Mouse (Mus musculus) neural tube, embryonic 12.5 days (tissue): ENCODE results near the gene Tmem252. TPM values are rescaled to one million over a fixed set of nuclear protein-coding genes. Genes with fewer than 3 reads are reported as not detected.

ENCODE experiments used
- ATAC-seq: fragments of 200-750 bp; cut with Nextera tagmentation; 2 replicates; pipeline ENCODE4 v1.8.0; 2017; ENCODE audit warnings: low read depth, mild to moderate bottlenecking, moderate TSS enrichment, moderate library complexity; ENCODE audit not compliant: low FRiP score
- H3K27ac ChIP-seq: fragments of 300-500 bp; sonication (generic); 2 replicates; pipeline ENCODE4 v1.5.1; 2016
- H3K27me3 ChIP-seq: fragments of 300-500 bp; sonication (generic); replicated peaks from 2 replicates; pipeline ENCODE4 v1.6.1; 2016; ENCODE audit warnings: mild to moderate bottlenecking
- H3K36me3 ChIP-seq: fragments of 300-500 bp; sonication (generic); 2 replicates; pipeline ENCODE4 v1.6.1; 2016; ENCODE audit warnings: mild to moderate bottlenecking
- H3K4me1 ChIP-seq: fragments of 300-500 bp; sonication (generic); 2 replicates; pipeline ENCODE4 v1.6.1; 2016
- H3K4me2 ChIP-seq: fragments of 300-500 bp; sonication (generic); replicated peaks from 2 replicates; pipeline ENCODE4 v1.6.1; 2016; ENCODE audit warnings: mild to moderate bottlenecking
- H3K4me3 ChIP-seq: fragments of 300-500 bp; sonication (generic); 2 replicates; pipeline ENCODE4 v1.5.1; 2016
- H3K9ac ChIP-seq: fragments of 300-500 bp; sonication (generic); 2 replicates; pipeline ENCODE4 v1.6.1; 2016; ENCODE audit warnings: mild to moderate bottlenecking
- H3K9me3 ChIP-seq: fragments of 300-500 bp; sonication (generic); 2 replicates; pipeline ENCODE4 v1.6.1; 2016; ENCODE audit warnings: mild to moderate bottlenecking
- WGBS: fragments of 180-500 bp; shearing (Covaris S2); methylation state at CpG from one replicate; pipeline ENCODE4 v1.1.7; 2016; 5-methylcytosine and 5-hydroxymethylcytosine counted together
- polyA plus RNA-seq: library from polyadenylated mRNA; unstranded; fragments of >200 nt; fragmentation: Nextera tagmentation; extraction: Ambion mirVana; gene quantifications from 2 replicates; pipeline ENCODE4 v1.2.1, GENCODE M21; 2016

Gene Tmem252
- polyA plus RNA-seq, 1 experiment from 2014 or later, result 1.3 TPM

DNA sequence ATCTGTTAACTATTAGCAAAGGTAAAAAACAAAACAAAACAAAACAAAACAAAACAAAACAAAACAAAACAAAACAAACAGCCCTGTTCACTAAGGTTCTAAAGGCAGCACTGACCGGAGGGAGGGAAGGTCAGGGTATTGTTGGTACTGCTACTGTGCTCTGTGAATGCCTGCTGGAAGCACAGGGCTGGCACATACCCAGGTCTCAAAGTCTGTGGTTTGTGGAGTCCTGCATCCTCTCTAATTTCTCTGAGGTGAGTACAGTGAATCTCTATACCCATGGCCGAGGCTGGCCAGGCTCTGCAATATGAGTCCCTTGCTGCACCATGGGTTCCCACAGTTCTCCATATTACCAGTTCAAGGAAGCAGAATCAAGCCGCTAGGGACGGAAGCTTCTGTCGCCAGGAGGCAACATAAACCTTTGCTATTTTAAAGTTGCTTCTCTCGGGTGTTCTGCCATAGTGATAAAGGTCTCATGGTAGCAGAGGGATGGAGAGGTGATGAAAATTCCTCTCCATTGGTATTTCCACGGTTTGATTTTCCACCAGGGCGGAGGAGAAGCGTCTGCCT is 20.5 kb upstream of the Tmem252 start:
- H3K9ac ChIP-seq, result no peak overlapping the region
- ATAC-seq, result no peak
- no peak overlapping the region for H3K27ac ChIP-seq
- H3K4me1 ChIP-seq, result 0 out of 2 replicates have a peak, but pooled peaks cover 2% of the 10 kb centered on the region
- H3K9me3 ChIP-seq, result no peaks in the 10 kb centered on the region
- no peak overlapping the region for H3K4me2 ChIP-seq
- WGBS, result 77% methylated on average over 9 of the region's 9 CpGs
- H3K27me3 ChIP-seq, result no peaks in the 10 kb centered on the region
- no peak overlapping the region for H3K4me3 ChIP-seq
- no peaks in the 10 kb centered on the region for H3K36me3 ChIP-seq

DNA sequence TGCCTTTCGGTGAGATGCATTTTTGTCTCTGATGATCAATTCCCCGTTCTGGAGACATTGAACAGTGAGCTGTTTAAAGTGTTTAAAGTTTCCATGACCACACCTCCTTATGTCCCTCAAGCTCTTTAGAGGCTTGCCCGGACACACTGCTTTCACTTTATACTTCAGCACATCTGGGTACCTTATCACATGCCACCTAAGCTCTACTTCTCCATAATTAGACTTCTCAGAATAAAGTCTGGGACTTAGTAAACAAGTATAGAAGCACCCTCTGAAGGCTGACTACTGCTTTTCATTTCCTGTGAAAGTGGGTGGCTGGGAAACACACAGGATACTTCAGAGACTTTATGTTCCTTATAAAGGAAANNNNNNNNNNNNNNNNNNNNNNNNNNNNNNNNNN is 16.8 kb upstream of the Tmem252 start:
- Histone ChIP-seq H3K9me3 (no peaks in the 10 kb centered on the region), H3K4me1 (0 out of 2 replicates have a peak, but pooled peaks cover 2% of the 10 kb centered on the region), H3K27ac (no peak overlapping the region), H3K9ac (no peak overlapping the region), H3K27me3 (no peaks in the 10 kb centered on the region), H3K4me3 (no peak overlapping the region), H3K36me3 (no peaks in the 10 kb centered on the region), H3K4me2 (no peak overlapping the region)
- WGBS, result 87% methylated on average over 3 of the region's 3 CpGs
- no peak for ATAC-seq

DNA sequence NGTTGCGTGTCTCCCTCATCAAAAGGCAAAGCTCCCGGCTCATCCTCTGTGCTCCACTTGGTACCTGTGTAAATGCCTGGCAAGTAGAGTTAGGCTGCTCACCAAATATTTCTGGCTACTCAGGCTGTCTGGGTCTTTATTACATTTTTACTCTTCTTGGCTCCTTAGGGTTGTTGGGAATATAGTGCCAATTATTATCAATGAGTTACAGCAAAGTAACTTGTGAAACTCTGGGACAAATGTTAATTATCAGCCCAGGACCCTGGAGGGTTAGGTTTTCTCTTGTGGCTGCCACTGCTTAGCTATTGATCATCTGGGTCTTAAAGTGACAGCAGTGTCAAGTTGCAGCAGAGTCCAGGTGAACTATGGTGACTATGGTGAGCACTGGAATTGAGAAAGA is 11.5 kb upstream of the Tmem252 start:
- Histone ChIP-seq H3K27ac (no peak overlapping the region), H3K36me3 (no peaks in the 10 kb centered on the region), H3K9me3 (no peaks in the 10 kb centered on the region), H3K4me2 (no peak overlapping the region), H3K9ac (no peak overlapping the region), H3K4me1 (no peaks in the 10 kb centered on the region), H3K27me3 (no peaks in the 10 kb centered on the region), H3K4me3 (no peak overlapping the region)
- WGBS, result 93% methylated on average over 2 of the region's 2 CpGs
- no peak for ATAC-seq

DNA sequence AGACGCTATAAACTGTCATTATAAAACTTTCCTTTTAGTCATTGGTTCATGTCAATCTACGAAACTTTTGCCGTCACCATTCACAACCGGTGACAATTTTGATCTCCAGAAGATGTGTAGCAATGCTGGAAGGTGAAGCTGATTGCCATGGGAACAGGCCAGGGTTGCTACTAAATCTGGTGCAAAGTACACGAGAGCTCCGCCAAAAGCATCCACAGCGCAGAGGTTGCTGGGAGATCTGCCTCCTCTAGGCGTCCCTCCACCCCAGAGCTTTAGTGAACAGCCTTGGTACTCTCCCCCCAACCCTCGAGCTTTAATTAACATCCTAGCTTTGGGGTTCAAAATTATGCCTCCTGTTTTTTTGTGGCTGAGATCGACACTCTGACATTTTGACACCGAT is 8.0 kb upstream of the Tmem252 start:
- Histone ChIP-seq H3K27ac (no peak overlapping the region), H3K9ac (no peak overlapping the region), H3K4me1 (no peaks in the 10 kb centered on the region), H3K4me3 (no peak overlapping the region), H3K9me3 (no peaks in the 10 kb centered on the region), H3K27me3 (no peaks in the 10 kb centered on the region), H3K4me2 (no peak overlapping the region), H3K36me3 (no peaks in the 10 kb centered on the region)
- no peak for ATAC-seq
- 82% methylated on average over 11 of the region's 11 CpGs for WGBS

DNA sequence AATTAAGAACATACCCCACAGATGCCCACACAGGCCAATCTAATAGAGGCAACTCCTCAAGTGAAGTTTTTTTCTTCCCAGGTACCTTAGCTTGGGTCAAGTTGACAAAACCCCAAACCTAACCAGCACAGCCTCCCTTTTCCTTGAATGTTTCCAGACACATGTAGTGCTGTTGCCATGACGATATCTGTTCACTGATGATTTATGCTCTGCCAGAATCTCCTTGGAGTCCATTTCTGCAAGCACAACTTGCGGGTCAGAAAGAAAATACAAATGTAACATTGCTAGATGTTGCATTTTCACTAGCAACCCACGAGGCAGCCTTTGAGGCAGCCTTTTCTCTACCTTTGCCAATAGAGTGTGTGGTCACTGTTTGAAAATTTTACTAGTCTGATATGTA is 6.3 kb upstream of the Tmem252 start:
- H3K4me1 ChIP-seq, result no peaks in the 10 kb centered on the region
- H3K36me3 ChIP-seq, result no peaks in the 10 kb centered on the region
- ATAC-seq, result no peak
- H3K9ac ChIP-seq, result no peak overlapping the region
- H3K4me2 ChIP-seq, result no peak overlapping the region
- H3K27me3 ChIP-seq, result no peaks in the 10 kb centered on the region
- H3K9me3 ChIP-seq, result no peaks in the 10 kb centered on the region
- 76% methylated on average over 3 of the region's 3 CpGs for WGBS
- H3K27ac ChIP-seq, result no peak overlapping the region
- no peak overlapping the region for H3K4me3 ChIP-seq

DNA sequence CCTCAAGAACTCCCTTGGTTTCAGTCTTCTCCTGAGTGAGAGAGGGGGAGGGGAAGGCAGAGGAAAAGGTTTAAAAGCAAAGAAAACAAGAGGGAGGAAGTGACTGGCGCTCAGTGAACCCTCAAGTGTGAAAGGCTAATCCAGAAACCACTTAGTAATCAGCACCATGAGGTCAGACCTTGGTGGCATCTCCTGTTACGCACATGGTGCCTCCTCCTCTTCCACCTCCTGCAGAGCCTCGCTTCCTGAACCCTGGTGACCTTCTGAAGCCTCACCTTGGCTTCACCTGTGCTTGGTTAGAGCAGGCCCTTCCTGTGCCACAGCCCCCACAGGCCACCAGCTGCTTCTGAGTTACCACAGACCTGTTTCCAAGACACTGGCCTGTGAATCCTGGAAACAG is 2.2 kb upstream of the Tmem252 start:
- Histone ChIP-seq H3K36me3 (no peaks in the 10 kb centered on the region), H3K4me1 (no peaks in the 10 kb centered on the region), H3K9me3 (no peaks in the 10 kb centered on the region), H3K9ac (no peak overlapping the region), H3K27ac (no peak overlapping the region), H3K27me3 (no peaks in the 10 kb centered on the region), H3K4me2 (no peak overlapping the region), H3K4me3 (no peak overlapping the region)
- 65% methylated on average over 3 of the region's 3 CpGs for WGBS
- no peak for ATAC-seq

DNA sequence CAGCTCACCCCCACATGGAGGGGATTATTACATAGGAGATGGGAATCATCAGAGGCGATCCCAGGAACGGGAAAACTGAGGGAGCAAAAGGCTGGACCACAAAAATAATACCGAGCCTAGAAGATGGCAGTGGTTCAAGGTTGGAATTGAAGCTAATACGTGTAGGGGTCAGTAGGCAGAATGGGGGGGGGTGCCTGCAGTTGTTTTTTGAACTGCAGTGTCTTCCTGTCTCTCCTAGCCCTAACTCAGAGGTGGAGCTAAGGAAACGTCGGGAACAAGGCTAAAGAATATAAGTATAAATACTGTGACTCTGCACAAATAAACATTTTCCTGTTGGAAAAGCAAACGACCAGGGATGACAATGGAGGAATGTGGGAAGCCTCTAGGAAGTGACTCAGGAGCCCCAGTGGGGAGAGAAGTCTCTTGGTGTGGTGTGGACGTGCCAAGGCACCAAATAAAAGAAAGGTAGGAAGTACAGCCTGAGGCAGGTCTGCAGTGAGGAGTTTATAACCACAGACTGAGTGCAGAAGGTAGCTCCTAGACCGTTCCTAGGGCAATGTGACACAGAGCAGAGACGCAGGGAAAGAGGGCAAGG is 1.3 kb upstream of the Tmem252 start:
- no peak for ATAC-seq
- 78% methylated on average over 10 of the region's 10 CpGs for WGBS
- Histone ChIP-seq H3K4me1 (no peaks in the 10 kb centered on the region), H3K9ac (no peak overlapping the region), H3K9me3 (no peaks in the 10 kb centered on the region), H3K27me3 (no peaks in the 10 kb centered on the region), H3K27ac (no peak overlapping the region), H3K4me2 (no peak overlapping the region), H3K4me3 (no peak overlapping the region), H3K36me3 (no peaks in the 10 kb centered on the region)

DNA sequence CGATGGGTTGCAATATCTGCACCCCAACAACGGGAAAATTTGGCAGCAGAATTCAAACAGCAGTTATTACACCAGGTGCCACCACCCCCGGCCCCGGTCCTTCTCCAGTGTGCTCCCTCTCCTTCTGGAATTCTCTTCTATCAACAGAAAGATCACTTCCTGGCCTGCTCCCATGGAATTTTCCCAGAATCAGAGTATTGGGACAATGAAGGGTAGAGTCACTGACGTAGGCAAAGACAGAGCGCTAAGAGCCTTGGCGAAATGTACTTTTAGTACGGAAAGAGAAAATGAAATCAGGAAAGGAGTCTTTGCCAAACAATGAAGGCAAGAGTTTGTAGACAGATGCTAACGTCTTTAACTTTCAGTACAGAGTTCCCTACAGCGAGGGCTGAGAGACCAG is 477 bp upstream of the Tmem252 start:
- Histone ChIP-seq H3K27me3 (no peaks in the 10 kb centered on the region), H3K36me3 (no peaks in the 10 kb centered on the region), H3K4me3 (no peak overlapping the region), H3K9me3 (no peaks in the 10 kb centered on the region), H3K4me2 (no peak overlapping the region), H3K9ac (no peak overlapping the region), H3K4me1 (no peaks in the 10 kb centered on the region), H3K27ac (no peak overlapping the region)
- ATAC-seq, result no peak
- WGBS, result 86% methylated on average over 10 of the region's 10 CpGs

DNA sequence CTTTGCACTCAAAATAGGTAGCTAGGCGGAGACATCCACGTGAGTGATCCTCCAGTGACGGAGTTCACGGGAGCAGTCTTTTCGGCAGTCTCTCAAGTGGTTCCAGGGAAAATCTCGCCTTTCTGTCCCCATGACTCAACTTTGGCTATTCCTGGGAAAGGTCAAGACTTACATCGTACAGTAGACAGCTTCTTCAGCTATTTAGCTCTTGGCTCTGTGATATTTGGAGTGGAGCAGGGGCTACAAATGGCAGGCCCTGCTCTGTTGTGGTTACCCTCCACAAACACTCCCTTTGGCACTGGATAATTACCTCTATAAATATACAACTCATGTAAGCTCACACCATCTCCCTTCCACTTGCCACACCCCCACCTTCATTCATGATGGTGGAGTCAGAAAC is 2.6 kb downstream of the Tmem252 start:
- no peak overlapping the region for H3K4me3 ChIP-seq

DNA sequence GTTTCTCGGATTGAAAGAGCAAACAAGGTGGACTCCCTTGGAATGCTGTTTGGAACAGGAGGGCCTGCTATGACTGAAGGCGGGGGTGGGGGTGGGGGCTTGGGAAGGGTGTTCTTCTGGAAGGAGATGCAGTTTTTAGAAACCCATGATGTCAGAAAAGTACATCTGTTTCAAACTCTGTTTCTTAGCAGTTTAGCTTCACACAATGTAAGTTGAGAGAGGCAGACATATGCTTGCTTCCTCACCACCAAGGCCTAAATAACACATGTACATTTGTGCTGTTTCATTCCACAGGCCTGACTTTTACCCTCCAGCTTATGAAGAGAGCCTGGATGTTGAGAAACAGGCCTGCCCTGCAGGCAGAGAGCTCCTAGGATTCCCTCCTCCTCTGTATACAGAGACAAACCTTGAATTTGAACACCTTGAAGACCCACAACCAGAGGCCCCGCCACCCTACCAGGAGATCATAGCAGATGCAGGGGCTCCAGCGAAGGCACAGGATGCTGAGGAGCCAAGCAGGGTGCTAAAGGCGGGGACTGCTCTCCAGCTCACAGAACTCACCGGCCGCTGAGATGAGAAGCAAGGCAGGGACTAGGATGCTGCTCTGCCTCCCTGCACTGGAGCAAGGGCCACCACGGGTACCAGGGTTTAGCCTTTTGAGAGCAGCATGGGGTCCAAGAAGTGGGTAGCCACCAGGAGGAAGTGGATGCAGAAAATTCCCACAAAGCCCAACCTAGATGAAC is 3.6 kb downstream of the Tmem252 start:
- H3K4me2 ChIP-seq, result no peak overlapping the region
- 76% methylated on average over 8 of the region's 8 CpGs for WGBS
- no peak for ATAC-seq
- no peaks in the 10 kb centered on the region for H3K4me1 ChIP-seq
- H3K9me3 ChIP-seq, result no peaks in the 10 kb centered on the region
- no peak overlapping the region for H3K4me3 ChIP-seq
- no peaks in the 10 kb centered on the region for H3K27me3 ChIP-seq
- no peak overlapping the region for H3K9ac ChIP-seq
- no peaks in the 10 kb centered on the region for H3K36me3 ChIP-seq
- H3K27ac ChIP-seq, result no peak overlapping the region

More for the DNA sequence above, 2.6 kb downstream of the Tmem252 start:
- Histone ChIP-seq H3K27ac (no peak overlapping the region), H3K27me3 (no peaks in the 10 kb centered on the region), H3K9me3 (no peaks in the 10 kb centered on the region), H3K4me2 (no peak overlapping the region), H3K9ac (no peak overlapping the region), H3K4me1 (no peaks in the 10 kb centered on the region), H3K36me3 (no peaks in the 10 kb centered on the region)
- no peak for ATAC-seq
- 95% methylated on average over 7 of the region's 7 CpGs for WGBS

DNA sequence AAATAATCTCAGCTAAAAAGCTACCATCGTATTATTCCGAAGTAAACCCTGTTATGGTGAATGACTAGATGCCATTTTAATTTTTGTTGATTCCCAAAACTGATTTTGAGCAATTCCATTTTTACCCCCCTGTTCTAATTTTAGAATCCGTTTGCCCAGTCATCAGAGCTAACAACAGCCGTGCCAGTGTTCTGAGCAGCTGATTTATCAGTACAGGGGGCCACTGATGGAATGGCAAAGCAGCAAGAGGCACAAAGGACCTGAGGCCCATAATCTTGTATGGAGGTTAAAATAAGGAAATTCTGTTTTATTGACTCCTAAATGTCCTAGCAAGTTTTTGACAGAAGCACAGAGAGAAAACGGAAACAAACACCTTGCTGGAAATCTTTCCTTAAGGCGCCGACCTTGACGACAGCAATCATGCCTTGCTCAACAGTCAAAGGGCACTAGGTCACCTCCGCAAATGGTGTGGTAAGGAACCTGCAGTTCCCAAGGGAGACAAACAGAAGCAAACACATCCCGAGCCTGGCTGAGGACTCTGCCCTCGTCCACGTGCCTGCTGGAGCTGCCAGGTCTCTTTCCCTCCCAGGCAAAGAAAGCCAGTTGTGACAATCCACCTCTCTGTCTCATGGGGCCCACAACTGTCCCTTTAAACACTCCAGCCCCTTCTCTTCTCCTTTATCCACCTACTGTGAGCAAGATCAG is 9.4 kb downstream of the Tmem252 start:
- no peak for ATAC-seq
- no peak overlapping the region for H3K27ac ChIP-seq
- no peaks in the 10 kb centered on the region for H3K9me3 ChIP-seq
- no peak overlapping the region for H3K4me2 ChIP-seq
- no peak overlapping the region for H3K9ac ChIP-seq
- H3K27me3 ChIP-seq, result no peaks in the 10 kb centered on the region
- no peaks in the 10 kb centered on the region for H3K4me1 ChIP-seq
- 73% methylated on average over 12 of the region's 12 CpGs for WGBS
- no peaks in the 10 kb centered on the region for H3K36me3 ChIP-seq
- no peak overlapping the region for H3K4me3 ChIP-seq

DNA sequence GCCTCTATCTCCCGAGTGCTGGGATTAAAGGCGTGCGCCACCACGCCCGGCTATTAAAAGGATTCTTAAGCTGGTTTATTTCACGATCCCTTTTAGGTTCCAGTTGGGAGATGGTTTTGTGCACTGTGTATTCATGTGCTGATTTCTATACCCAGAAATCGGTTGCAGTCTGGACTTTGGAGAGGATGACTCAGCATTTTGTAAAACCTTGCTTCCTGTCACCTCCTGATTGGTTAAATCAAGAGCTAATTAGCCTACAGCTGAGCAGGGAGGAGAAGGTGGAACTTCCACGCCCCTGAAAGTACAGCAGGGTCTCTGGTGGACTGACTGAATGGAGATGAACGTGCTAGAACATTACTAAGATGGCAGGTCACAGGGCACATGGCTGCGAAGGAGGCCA is 12.6 kb downstream of the Tmem252 start:
- no peaks in the 10 kb centered on the region for H3K4me1 ChIP-seq
- no peak for ATAC-seq
- 90% methylated on average over 10 of the region's 10 CpGs for WGBS
- no peak overlapping the region for H3K4me2 ChIP-seq
- no peak overlapping the region for H3K9ac ChIP-seq
- no peaks in the 10 kb centered on the region for H3K36me3 ChIP-seq
- no peaks in the 10 kb centered on the region for H3K9me3 ChIP-seq
- no peak overlapping the region for H3K27ac ChIP-seq
- H3K4me3 ChIP-seq, result no peak overlapping the region
- H3K27me3 ChIP-seq, result no peaks in the 10 kb centered on the region
